Mouse (Mus musculus) C2C12 (cell line): ENCODE measurements at regions not wholly inside any gene's neighbourhood (a gene's known extent, or its start where the extent isn't known, plus 50 kb on each side); places are given as distances from the start of the nearest gene placed in this dataset.

Source experiments
- CTCF ChIP-seq: IDR thresholded peaks from one replicate; pipeline ENCODE4 v1.5.1; 2011; ENCODE audit not compliant: control insufficient read depth, insufficient read depth, insufficient read length
- MYOD1 ChIP-seq: IDR thresholded peaks from one replicate; pipeline ENCODE4 v1.6.1; 2011; ENCODE audit warnings: low read depth; ENCODE audit not compliant: control insufficient read depth, insufficient read length
- USF1 ChIP-seq: IDR thresholded peaks from one replicate; pipeline ENCODE4 v1.6.1; 2011; ENCODE audit warnings: low read depth, mild to moderate bottlenecking, control low read depth, moderate library complexity

GRCm38 (mm10) chr3:144011456-144012025, 193.5 kb downstream of the Lmo4 start:
- TF ChIP-seq CTCF (no peak), MYOD1 (no peak), USF1 (no peak)
